Mouse (Mus musculus): ENCODE measurements around the gene Hectd3. TPM values are rescaled to one million over a fixed set of nuclear protein-coding genes. Genes with fewer than 3 reads are reported as not detected.

Hectd3 gene
- 30.9 TPM for polyA plus RNA-seq (2017; shearing (Covaris generic))

GRCm38 (mm10) chr4:116995131-116995797 lies at the start of gene Hectd3:
Gene Hectd3, plus strand, starts transcription at chr4:116995317.

GRCm38 (mm10) chr4:116993672-116994621 lies 1.2 kb upstream of the Hectd3 start, which contains the start of gene Urod:
Gene Urod, minus strand, starts transcription at chr4:116994413.

GRCm38 (mm10) chr4:117019206-117020134 lies 24.4 kb downstream of the Hectd3 start, which contains the start of gene Eif2b3:
Gene Eif2b3, plus strand, starts transcription at chr4:117019402.

Other genes with a start within 250 kb of the Hectd3 start
- 43.0 TPM for gene Toe1, start 187.7 kb upstream of the Hectd3 start, polyA plus RNA-seq (2017; shearing (Covaris generic))
- 12.4 TPM for gene Mutyh, start 187.6 kb upstream of the Hectd3 start, polyA plus RNA-seq (2017; shearing (Covaris generic))
- 0.19 TPM for gene Hpdl, start 173.6 kb upstream of the Hectd3 start, polyA plus RNA-seq (2017; shearing (Covaris generic))
- 0.12 TPM for gene Zswim5, start 117.9 kb upstream of the Hectd3 start, polyA plus RNA-seq (2017; shearing (Covaris generic))
- 60.9 TPM for gene Urod, start 904 bp upstream of the Hectd3 start, polyA plus RNA-seq (2017; shearing (Covaris generic))
- gene Eif2b3, start 24.1 kb downstream of the Hectd3 start, polyA plus RNA-seq (2017; shearing (Covaris generic)), result 21.4 TPM
- gene Ptch2, start 100.8 kb downstream of the Hectd3 start, polyA plus RNA-seq (2017; shearing (Covaris generic)), result not detected
- gene Btbd19, start 130.4 kb downstream of the Hectd3 start, polyA plus RNA-seq (2017; shearing (Covaris generic)), result 22.4 TPM
- gene Tctex1d4, start 131.5 kb downstream of the Hectd3 start, polyA plus RNA-seq (2017; shearing (Covaris generic)), result not detected
- 59.7 TPM for gene Plk3, start 138.6 kb downstream of the Hectd3 start, polyA plus RNA-seq (2017; shearing (Covaris generic))
- gene Rps8, start 160.9 kb downstream of the Hectd3 start, polyA plus RNA-seq (2017; shearing (Covaris generic)), result 707 TPM
- not detected for gene Kif2c, start 187.3 kb downstream of the Hectd3 start, polyA plus RNA-seq (2017; shearing (Covaris generic))